Mouse (Mus musculus): Measurements from ENCODE around the gene Stk24. TPM values are rescaled to one million over a fixed set of nuclear protein-coding genes. Genes with fewer than 3 reads are reported as not detected.

Stk24 gene
- total and polyA plus RNA-seq, 3 experiments, result 21.4 to 75.6 (median 70.2) TPM

- WGBS, result 63% methylated on average over 5 of the region's 5 CpGs
- intact Hi-C loops (cut with DNase I), result no loop called here
- Histone ChIP-seq H3K4me3 (no peak overlapping the region), H3K27ac (no peak overlapping the region), H3K27me3 (ENCODE audit: control insufficient read depth, insufficient read depth, low read length) (no peaks in the 10 kb centered on the region), H3K4me1 (ENCODE audit: control insufficient read depth, insufficient read depth, low read length) (peaks cover 47% of the 10 kb centered on the region), H3K9ac (ENCODE audit: low read depth, low read length) (no peak overlapping the region), H3K79me2 (replicated peaks; ENCODE audit: control insufficient read depth, insufficient read depth, low read length) (peaks cover 10% of the 10 kb centered on the region), H3K36me3 (ENCODE audit: control insufficient read depth, insufficient read depth, low read length) (peaks cover 7% of the 10 kb centered on the region)
- TF ChIP-seq POLR2A (IDR thresholded peaks at IDR 0.05; ENCODE audit: insufficient read depth, low read depth, low read length), result no peak
- TF ChIP-seq CTCF (IDR thresholded peaks at IDR 0.05), result no peak
- DNase-seq, result no peak
Measured at GRCm38 (mm10) chr14:121369385-121369784, 10.4 kb downstream of the Stk24 start.

DNA sequence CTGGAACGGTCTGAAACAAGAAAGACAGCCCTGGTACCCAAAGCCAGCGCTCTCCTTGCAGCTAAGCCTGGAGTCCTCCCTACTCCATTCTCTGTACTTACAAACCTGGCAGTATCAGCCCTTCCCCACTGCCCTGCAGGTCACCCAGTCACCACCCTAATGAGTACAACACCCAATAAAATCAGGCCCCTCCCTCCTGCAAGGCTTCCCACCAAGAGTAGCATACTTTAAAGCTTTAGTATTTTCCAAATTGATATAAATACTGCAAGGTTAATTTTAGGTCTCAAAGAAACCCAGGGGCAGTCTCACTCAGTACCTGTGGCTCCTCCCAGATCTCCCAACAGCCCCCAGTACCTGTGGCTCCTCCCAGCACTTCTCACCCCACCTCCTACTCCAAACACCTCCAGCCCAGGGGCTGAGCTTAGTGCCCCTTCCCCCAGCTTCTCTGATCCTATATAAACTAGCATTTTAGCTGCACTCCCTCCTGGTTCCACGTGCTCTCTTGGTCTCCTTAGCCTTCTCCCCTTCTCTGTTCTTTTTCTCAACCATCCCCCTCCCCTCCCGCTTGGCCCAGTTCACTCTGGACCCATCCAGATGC is 11.6 kb downstream of the Stk24 start:
- H3K36me3 ChIP-seq (ENCODE audit: control insufficient read depth, insufficient read depth, low read length), result peaks cover 7% of the 10 kb centered on the region
- H3K27me3 ChIP-seq (ENCODE audit: control insufficient read depth, insufficient read depth, low read length), result no peaks in the 10 kb centered on the region
- H3K79me2 ChIP-seq (replicated peaks; ENCODE audit: control insufficient read depth, insufficient read depth, low read length), result peaks cover 15% of the 10 kb centered on the region
- no peak overlapping the region for H3K9ac ChIP-seq (ENCODE audit: low read depth, low read length)
- H3K4me1 ChIP-seq (ENCODE audit: control insufficient read depth, insufficient read depth, low read length), result peaks cover 48% of the 10 kb centered on the region
- no peak overlapping the region for H3K4me3 ChIP-seq
- intact Hi-C loops (cut with DNase I), result no loop called here
- 65% methylated on average over 4 of the region's 4 CpGs for WGBS
- peak overlapping the region; percentile 49 for H3K27ac ChIP-seq
- no peak for DNase-seq
- TF ChIP-seq EP300 (IDR thresholded peaks at IDR 0.05; ENCODE audit: insufficient read depth, low read depth, low read length) (no peak), POLR2A (IDR thresholded peaks at IDR 0.05; ENCODE audit: insufficient read depth, low read depth, low read length) (no peak), CTCF (IDR thresholded peaks at IDR 0.05) (no peak)

DNA sequence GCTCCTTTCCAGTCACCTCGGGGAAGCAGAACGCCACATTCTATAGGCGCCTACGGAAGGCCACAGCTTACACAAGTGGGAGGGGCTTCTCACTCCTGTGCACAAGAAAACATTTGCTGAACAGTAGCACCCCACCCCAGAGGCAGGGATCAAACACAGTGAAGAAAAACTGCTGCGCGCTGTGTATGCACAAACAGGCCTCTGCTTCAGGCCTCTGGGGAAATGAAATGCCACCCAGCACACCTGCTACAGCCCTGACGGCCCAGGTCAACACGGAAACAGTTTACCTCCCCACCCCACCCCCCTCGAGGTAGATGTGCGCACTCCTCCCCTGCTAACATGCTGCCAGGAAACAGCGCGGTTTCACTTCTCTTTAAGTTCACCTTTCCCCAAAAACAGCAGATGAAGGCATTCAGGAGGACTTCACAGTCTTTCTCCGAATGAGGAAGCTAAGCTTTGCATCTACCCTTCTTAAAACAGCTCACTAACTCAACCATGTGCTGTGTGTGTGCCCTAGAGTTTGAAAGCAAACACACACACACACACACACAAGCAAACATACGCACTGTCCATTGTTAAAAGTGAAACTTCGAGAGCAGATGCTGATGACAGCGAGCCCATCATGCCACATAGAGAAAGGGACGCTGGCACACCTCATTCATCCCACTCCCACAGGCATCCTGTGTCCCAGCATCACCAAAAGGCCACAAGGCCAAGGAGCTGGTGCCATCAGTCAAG is 13.7 kb downstream of the Stk24 start:
- H3K79me2 ChIP-seq (replicated peaks; ENCODE audit: control insufficient read depth, insufficient read depth, low read length), result peaks cover 11% of the 10 kb centered on the region
- H3K27me3 ChIP-seq (ENCODE audit: control insufficient read depth, insufficient read depth, low read length), result no peaks in the 10 kb centered on the region
- peak overlapping the region; percentile 26; the same call in 1 of the 2 replicates for H3K27ac ChIP-seq
- peak in 1 of 2 experiments; percentile 68 for DNase-seq
- no peak overlapping the region for H3K9ac ChIP-seq (ENCODE audit: low read depth, low read length)
- peaks cover 45% of the 10 kb centered on the region for H3K4me1 ChIP-seq (ENCODE audit: control insufficient read depth, insufficient read depth, low read length)
- WGBS, result 38% methylated on average over 17 of the region's 17 CpGs
- H3K4me3 ChIP-seq, result no peak overlapping the region
- peaks cover 9% of the 10 kb centered on the region for H3K36me3 ChIP-seq (ENCODE audit: control insufficient read depth, insufficient read depth, low read length)
- intact Hi-C loops (cut with DNase I), result no loop called here
- TF ChIP-seq POLR2A (IDR thresholded peaks at IDR 0.05; ENCODE audit: insufficient read depth, low read depth, low read length) (no peak), EP300 (IDR thresholded peaks at IDR 0.05; ENCODE audit: insufficient read depth, low read depth, low read length) (no peak), CTCF (IDR thresholded peaks at IDR 0.05) (no peak)

- Histone ChIP-seq H3K79me2 (replicated peaks; ENCODE audit: control insufficient read depth, insufficient read depth, low read length) (peaks cover 10% of the 10 kb centered on the region), H3K36me3 (ENCODE audit: control insufficient read depth, insufficient read depth, low read length) (peaks cover 12% of the 10 kb centered on the region), H3K9ac (ENCODE audit: low read depth, low read length) (no peak overlapping the region), H3K27ac (peak overlapping the region; percentile 26; the same call in 1 of the 2 replicates), H3K4me1 (ENCODE audit: control insufficient read depth, insufficient read depth, low read length) (peaks cover 48% of the 10 kb centered on the region), H3K4me3 (no peak overlapping the region), H3K27me3 (ENCODE audit: control insufficient read depth, insufficient read depth, low read length) (no peaks in the 10 kb centered on the region)
- 38% methylated on average over 7 of the region's 7 CpGs for WGBS
- peak in 1 of 2 experiments; percentile 53 for DNase-seq
- intact Hi-C loops (cut with DNase I), result no loop called here
- no peak for TF ChIP-seq EP300 (IDR thresholded peaks at IDR 0.05; ENCODE audit: insufficient read depth, low read depth, low read length)
- TF ChIP-seq CTCF (IDR thresholded peaks at IDR 0.05), result peak; percentile 8; the same call in 1 of the 2 replicates
- no peak for TF ChIP-seq POLR2A (IDR thresholded peaks at IDR 0.05; ENCODE audit: insufficient read depth, low read depth, low read length)
Measured at GRCm38 (mm10) chr14:121365390-121365789, 14.4 kb downstream of the Stk24 start.

DNA sequence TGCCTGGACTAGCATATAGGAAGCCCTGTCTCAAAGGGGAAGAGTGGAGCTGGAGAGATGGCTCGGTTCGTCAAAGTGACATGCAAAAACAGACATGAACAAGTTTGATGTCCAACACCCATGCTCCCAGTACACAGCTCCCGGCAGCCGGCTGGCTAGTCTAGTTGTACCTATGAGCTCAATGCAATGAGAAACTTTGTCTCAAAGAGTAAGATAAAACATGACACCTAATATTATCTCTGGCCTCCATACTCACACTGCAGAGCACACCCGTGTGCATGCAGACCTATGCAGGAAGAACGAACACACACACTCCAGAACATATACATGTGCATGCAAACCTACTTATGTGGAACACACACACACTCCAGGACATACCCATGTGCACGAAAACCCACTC is 15.5 kb downstream of the Stk24 start:
- Histone ChIP-seq H3K27ac (no peak overlapping the region), H3K36me3 (ENCODE audit: control insufficient read depth, insufficient read depth, low read length) (peaks cover 12% of the 10 kb centered on the region), H3K79me2 (replicated peaks; ENCODE audit: control insufficient read depth, insufficient read depth, low read length) (peaks cover 7% of the 10 kb centered on the region), H3K27me3 (ENCODE audit: control insufficient read depth, insufficient read depth, low read length) (no peaks in the 10 kb centered on the region), H3K4me1 (ENCODE audit: control insufficient read depth, insufficient read depth, low read length) (peaks cover 49% of the 10 kb centered on the region), H3K9ac (ENCODE audit: low read depth, low read length) (no peak overlapping the region), H3K4me3 (no peak overlapping the region)
- WGBS, result 93% methylated on average over 7 of the region's 7 CpGs
- intact Hi-C loops (cut with DNase I), result no loop called here
- TF ChIP-seq EP300 (IDR thresholded peaks at IDR 0.05; ENCODE audit: insufficient read depth, low read depth, low read length), result no peak
- TF ChIP-seq CTCF (IDR thresholded peaks at IDR 0.05), result no peak
- no peak for TF ChIP-seq POLR2A (IDR thresholded peaks at IDR 0.05; ENCODE audit: insufficient read depth, low read depth, low read length)
- no peak for DNase-seq
